Mouse (Mus musculus): ENCODE data around the gene Shc2. TPM values are rescaled to one million over a fixed set of nuclear protein-coding genes. Genes with fewer than 3 reads are reported as not detected.

Gene Shc2
- polyA plus RNA-seq, 1 experiment from 2014 or later, result 0.08 TPM

GRCm38 (mm10) chr10:79652789-79653188, 15.1 kb upstream of the Shc2 start:
- 69% methylated on average over 7 of the region's 7 CpGs for WGBS (ENCODE audit: insufficient replicate concordance)
- Histone ChIP-seq H3K9me3 (replicated peaks; ENCODE audit: control insufficient read depth, low read length) (no peaks in the 10 kb centered on the region), H3K36me3 (ENCODE audit: control insufficient read depth, insufficient read depth) (no peaks in the 10 kb centered on the region), H3K4me1 (ENCODE audit: control insufficient read depth, low read depth, low read length) (no peaks in the 10 kb centered on the region), H3K27ac (ENCODE audit: low read length) (no peak overlapping the region), H3K27me3 (ENCODE audit: control insufficient read depth, insufficient read depth, low read depth, low read length) (0 out of 2 replicates have a peak, but pooled peaks cover 4% of the 10 kb centered on the region), H3K4me3 (ENCODE audit: low read depth, low read length) (no peak overlapping the region), H3K4me2 (ENCODE audit: low read depth, low read length) (no peak overlapping the region), H3K9ac (ENCODE audit: low read depth, low read length) (no peak overlapping the region)
- ATAC-seq (ENCODE audit: low read depth), result no peak

GRCm38 (mm10) chr10:79649070-79649751, 11.5 kb upstream of the Shc2 start:
- H3K36me3 ChIP-seq (ENCODE audit: control insufficient read depth, insufficient read depth), result no peaks in the 10 kb centered on the region
- no peaks in the 10 kb centered on the region for H3K4me1 ChIP-seq (ENCODE audit: control insufficient read depth, low read depth, low read length)
- WGBS (ENCODE audit: insufficient replicate concordance), result 18% methylated on average over 7 of the region's 7 CpGs
- H3K27me3 ChIP-seq (ENCODE audit: control insufficient read depth, insufficient read depth, low read depth, low read length), result 0 out of 2 replicates have a peak, but pooled peaks cover 2% of the 10 kb centered on the region
- no peaks in the 10 kb centered on the region for H3K9me3 ChIP-seq (replicated peaks; ENCODE audit: control insufficient read depth, low read length)
- no peak overlapping the region for H3K4me2 ChIP-seq (ENCODE audit: low read depth, low read length)
- H3K9ac ChIP-seq (ENCODE audit: low read depth, low read length), result no peak overlapping the region
- H3K27ac ChIP-seq (ENCODE audit: low read length), result no peak overlapping the region
- ATAC-seq (ENCODE audit: low read depth), result no peak
- no peak overlapping the region for H3K4me3 ChIP-seq (ENCODE audit: low read depth, low read length)

DNA sequence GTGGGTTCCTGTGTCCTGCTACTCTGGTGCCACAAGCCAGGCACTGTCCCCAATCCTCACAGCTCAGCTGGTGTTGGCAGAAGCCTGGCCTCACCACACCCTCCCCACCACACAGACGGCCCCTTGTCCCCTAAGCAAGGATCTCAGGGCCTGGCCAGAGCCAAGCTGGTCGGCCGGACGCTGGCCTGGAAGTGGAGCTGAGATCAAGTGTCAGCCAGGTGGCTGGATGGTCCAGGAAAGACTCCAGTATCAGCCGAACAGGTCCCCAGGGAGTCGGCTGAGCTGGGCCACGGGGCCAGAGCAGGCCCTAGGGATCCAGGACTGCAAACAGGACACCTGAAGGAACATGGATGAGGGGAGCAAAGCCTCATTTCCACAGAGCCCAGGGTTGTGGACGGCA, 8.0 kb upstream of the Shc2 start, which contains the start of gene Odf3l2:
Odf3l2 (minus strand) TSS at position 28 of the 400 bp plus-strand sequence.
- 57% methylated on average over 8 of the region's 8 CpGs for WGBS (ENCODE audit: insufficient replicate concordance)
- H3K27ac ChIP-seq (ENCODE audit: low read length), result no peak within 1 kb of the TSS
- H3K36me3 ChIP-seq (ENCODE audit: control insufficient read depth, insufficient read depth), result no peaks in the 10 kb centered on the region
- ATAC-seq (ENCODE audit: low read depth), result no peak
- H3K4me3 ChIP-seq (ENCODE audit: low read depth, low read length), result no peak within 1 kb of the TSS
- no peak within 1 kb of the TSS for H3K9ac ChIP-seq (ENCODE audit: low read depth, low read length)
- no peaks in the 10 kb centered on the region for H3K9me3 ChIP-seq (replicated peaks; ENCODE audit: control insufficient read depth, low read length)
- no peak within 1 kb of the TSS for H3K4me2 ChIP-seq (ENCODE audit: low read depth, low read length)
- H3K4me1 ChIP-seq (ENCODE audit: control insufficient read depth, low read depth, low read length), result no peaks in the 10 kb centered on the region
- no peaks in the 10 kb centered on the region for H3K27me3 ChIP-seq (ENCODE audit: control insufficient read depth, insufficient read depth, low read depth, low read length)

GRCm38 (mm10) chr10:79638486-79639204, 927 bp upstream of the Shc2 start:
- H3K9ac ChIP-seq (ENCODE audit: low read depth, low read length), result no peak overlapping the region
- H3K36me3 ChIP-seq (ENCODE audit: control insufficient read depth, insufficient read depth), result no peaks in the 10 kb centered on the region
- 6% methylated on average over 23 of the region's 23 CpGs for WGBS (ENCODE audit: insufficient replicate concordance)
- H3K4me2 ChIP-seq (ENCODE audit: low read depth, low read length), result no peak overlapping the region
- ATAC-seq (ENCODE audit: low read depth), result no peak
- no peaks in the 10 kb centered on the region; the same call in 1 of the 2 replicates for H3K4me1 ChIP-seq (ENCODE audit: control insufficient read depth, low read depth, low read length)
- H3K27ac ChIP-seq (ENCODE audit: low read length), result no peak overlapping the region
- peaks cover 42% of the 10 kb centered on the region for H3K27me3 ChIP-seq (ENCODE audit: control insufficient read depth, insufficient read depth, low read depth, low read length)
- H3K4me3 ChIP-seq (ENCODE audit: low read depth, low read length), result no peak overlapping the region
- no peaks in the 10 kb centered on the region for H3K9me3 ChIP-seq (replicated peaks; ENCODE audit: control insufficient read depth, low read length)

DNA sequence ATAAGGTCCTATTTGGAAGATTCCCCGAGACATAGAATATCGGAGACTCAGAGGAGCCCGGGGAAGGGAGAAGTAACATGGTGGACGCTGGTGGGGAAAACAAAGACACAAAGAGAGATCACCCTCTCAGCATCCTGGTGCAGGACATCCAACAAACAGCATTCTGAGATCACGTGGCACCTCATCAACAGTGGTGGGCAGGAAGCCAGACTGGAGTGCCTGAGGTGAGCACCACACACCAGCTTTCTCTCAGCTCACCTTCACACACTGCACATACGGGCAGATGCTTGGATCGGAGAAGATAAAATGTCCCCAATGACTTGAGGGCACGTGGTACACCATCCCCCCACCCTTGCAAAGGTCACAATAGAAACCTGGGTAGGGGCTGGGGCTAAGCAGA, 1.4 kb downstream of the Shc2 start:
- Histone ChIP-seq H3K27ac (ENCODE audit: low read length) (no peak overlapping the region), H3K4me1 (ENCODE audit: control insufficient read depth, low read depth, low read length) (no peaks in the 10 kb centered on the region; the same call in 1 of the 2 replicates), H3K9ac (ENCODE audit: low read depth, low read length) (no peak overlapping the region), H3K4me3 (ENCODE audit: low read depth, low read length) (no peak overlapping the region), H3K4me2 (ENCODE audit: low read depth, low read length) (no peak overlapping the region), H3K36me3 (ENCODE audit: control insufficient read depth, insufficient read depth) (no peaks in the 10 kb centered on the region), H3K27me3 (ENCODE audit: control insufficient read depth, insufficient read depth, low read depth, low read length) (peaks cover 42% of the 10 kb centered on the region), H3K9me3 (replicated peaks; ENCODE audit: control insufficient read depth, low read length) (no peaks in the 10 kb centered on the region)
- WGBS (ENCODE audit: insufficient replicate concordance), result 62% methylated on average over 8 of the region's 8 CpGs
- no peak for ATAC-seq (ENCODE audit: low read depth)

DNA sequence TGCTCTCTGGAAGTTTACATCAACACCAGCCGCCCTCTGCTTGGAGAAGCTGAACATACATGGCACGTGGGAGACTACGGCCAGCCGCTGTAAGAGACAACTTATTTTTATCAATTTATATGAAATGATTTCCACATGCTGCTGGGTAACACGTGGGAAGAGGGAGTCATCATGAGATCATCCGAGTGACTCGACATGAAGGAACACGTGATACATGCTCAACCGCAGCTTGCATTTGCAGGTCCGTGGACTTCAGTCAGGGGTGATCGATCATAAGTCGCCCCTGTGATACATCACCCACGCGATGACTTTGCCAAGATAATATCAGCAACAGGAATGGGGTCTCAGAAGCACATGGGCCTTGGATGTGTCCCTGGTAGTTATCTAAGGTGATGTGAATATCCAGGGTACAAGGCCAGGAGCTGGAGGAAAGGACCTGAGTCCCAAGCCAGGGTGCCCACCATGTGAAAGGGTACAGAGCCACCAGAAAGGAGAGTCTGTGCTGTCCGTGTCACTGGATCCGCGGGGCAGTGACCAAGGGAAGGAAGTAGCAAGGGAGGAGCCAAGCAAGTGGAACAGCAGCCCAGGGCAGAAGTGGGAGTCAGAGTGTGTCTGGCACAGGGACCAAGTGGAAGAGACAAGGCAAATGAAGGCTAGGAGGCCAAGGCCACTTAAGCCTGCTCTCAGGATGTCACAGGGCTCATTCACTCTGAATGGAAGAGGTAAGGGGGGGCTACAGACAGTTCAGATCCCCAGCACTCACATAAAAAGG, 4.5 kb downstream of the Shc2 start:
- H3K27me3 ChIP-seq (ENCODE audit: control insufficient read depth, insufficient read depth, low read depth, low read length), result peaks cover 22% of the 10 kb centered on the region
- 60% methylated on average over 17 of the region's 17 CpGs for WGBS (ENCODE audit: insufficient replicate concordance)
- no peaks in the 10 kb centered on the region; the same call in 1 of the 2 replicates for H3K4me1 ChIP-seq (ENCODE audit: control insufficient read depth, low read depth, low read length)
- H3K4me3 ChIP-seq (ENCODE audit: low read depth, low read length), result no peak overlapping the region
- no peak for ATAC-seq (ENCODE audit: low read depth)
- H3K9ac ChIP-seq (ENCODE audit: low read depth, low read length), result no peak overlapping the region
- H3K9me3 ChIP-seq (replicated peaks; ENCODE audit: control insufficient read depth, low read length), result no peaks in the 10 kb centered on the region
- H3K27ac ChIP-seq (ENCODE audit: low read length), result no peak overlapping the region
- no peaks in the 10 kb centered on the region for H3K36me3 ChIP-seq (ENCODE audit: control insufficient read depth, insufficient read depth)
- no peak overlapping the region for H3K4me2 ChIP-seq (ENCODE audit: low read depth, low read length)

DNA sequence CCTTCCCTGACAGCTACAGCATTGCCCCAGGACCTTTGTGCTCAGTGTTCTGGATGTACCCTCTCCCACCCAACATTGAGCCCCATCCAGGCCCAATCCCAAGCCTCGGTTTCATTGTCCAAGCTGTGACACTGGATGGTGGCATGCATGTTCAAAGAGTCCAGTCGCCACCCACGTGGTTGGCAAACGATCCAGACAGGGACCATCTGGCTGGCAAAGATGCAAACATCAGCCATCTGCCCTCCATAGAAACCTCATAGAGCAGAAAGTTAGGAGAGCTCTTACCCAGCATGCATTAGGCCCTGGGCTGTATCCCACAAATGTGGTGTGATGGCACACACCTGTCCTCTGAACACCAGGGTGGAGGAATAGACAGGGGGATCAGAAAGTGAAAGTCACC, 6.3 kb downstream of the Shc2 start:
- Histone ChIP-seq H3K9me3 (replicated peaks; ENCODE audit: control insufficient read depth, low read length) (no peaks in the 10 kb centered on the region), H3K27me3 (ENCODE audit: control insufficient read depth, insufficient read depth, low read depth, low read length) (peaks cover 4% of the 10 kb centered on the region), H3K36me3 (ENCODE audit: control insufficient read depth, insufficient read depth) (no peaks in the 10 kb centered on the region), H3K27ac (ENCODE audit: low read length) (no peak overlapping the region), H3K4me3 (ENCODE audit: low read depth, low read length) (no peak overlapping the region), H3K4me1 (ENCODE audit: control insufficient read depth, low read depth, low read length) (no peaks in the 10 kb centered on the region), H3K4me2 (ENCODE audit: low read depth, low read length) (no peak overlapping the region), H3K9ac (ENCODE audit: low read depth, low read length) (no peak overlapping the region)
- no peak for ATAC-seq (ENCODE audit: low read depth)
- 65% methylated on average over 4 of the region's 4 CpGs for whole genome bisulfite sequencing (ENCODE audit: insufficient replicate concordance)

GRCm38 (mm10) chr10:79628377-79628776, 9.3 kb downstream of the Shc2 start:
- no peak for ATAC-seq (ENCODE audit: low read depth)
- Histone ChIP-seq H3K36me3 (ENCODE audit: control insufficient read depth, insufficient read depth) (no peaks in the 10 kb centered on the region), H3K27ac (ENCODE audit: low read length) (no peak overlapping the region), H3K4me2 (ENCODE audit: low read depth, low read length) (no peak overlapping the region), H3K4me1 (ENCODE audit: control insufficient read depth, low read depth, low read length) (no peaks in the 10 kb centered on the region), H3K4me3 (ENCODE audit: low read depth, low read length) (no peak overlapping the region), H3K9me3 (replicated peaks; ENCODE audit: control insufficient read depth, low read length) (no peaks in the 10 kb centered on the region), H3K27me3 (ENCODE audit: control insufficient read depth, insufficient read depth, low read depth, low read length) (no peaks in the 10 kb centered on the region), H3K9ac (ENCODE audit: low read depth, low read length) (no peak overlapping the region)
- 62% methylated on average over 5 of the region's 5 CpGs for WGBS (ENCODE audit: insufficient replicate concordance)
